Mouse (Mus musculus) T-helper 2 cell (primary cell): ENCODE data around the gene Cenpm.

Source experiments
- in situ Hi-C: fragments of 300-600 bp; cut with MboI, MseI; formaldehyde crosslinking; loops from one replicate; pipeline ENCODE4 v1.15.1; 2025; ENCODE audit warnings: high pct_unique_total_duplicates

The Cenpm gene

DNA sequence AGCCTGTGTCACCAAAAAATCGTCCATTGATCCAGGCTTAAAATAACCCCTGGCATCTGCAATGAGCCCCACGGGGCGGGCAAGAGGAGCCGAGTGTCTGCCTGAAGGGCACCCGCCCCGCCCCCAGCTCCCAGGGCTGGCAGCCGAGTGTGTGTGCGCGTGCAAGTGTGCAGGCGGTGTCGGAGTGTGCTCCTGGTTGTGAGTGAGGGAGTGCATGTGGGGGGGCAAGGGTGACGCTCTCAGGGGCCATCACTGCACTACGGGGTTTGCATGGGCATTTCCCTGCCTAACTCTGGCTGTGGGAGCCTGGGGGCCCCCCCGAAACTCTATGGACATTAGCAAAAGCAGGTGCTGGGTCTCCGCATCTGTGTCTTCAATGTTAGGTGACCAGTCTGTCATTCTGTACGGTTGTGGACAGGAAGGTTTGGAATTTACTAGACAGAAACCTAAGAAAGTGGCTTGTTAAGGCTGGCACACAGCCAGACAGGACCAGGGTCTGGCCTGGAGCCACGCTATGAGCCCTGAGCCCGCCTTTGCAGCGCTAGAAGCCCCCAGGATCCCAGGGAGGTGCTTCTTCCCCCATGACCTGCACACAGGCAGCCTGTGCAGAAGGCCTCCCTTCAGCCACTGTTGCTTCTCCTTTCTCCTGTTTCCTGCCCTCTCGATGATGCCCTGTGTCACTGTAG lies 28.3 kb downstream of the Cenpm start:
- in situ Hi-C loops = no loop called here

DNA sequence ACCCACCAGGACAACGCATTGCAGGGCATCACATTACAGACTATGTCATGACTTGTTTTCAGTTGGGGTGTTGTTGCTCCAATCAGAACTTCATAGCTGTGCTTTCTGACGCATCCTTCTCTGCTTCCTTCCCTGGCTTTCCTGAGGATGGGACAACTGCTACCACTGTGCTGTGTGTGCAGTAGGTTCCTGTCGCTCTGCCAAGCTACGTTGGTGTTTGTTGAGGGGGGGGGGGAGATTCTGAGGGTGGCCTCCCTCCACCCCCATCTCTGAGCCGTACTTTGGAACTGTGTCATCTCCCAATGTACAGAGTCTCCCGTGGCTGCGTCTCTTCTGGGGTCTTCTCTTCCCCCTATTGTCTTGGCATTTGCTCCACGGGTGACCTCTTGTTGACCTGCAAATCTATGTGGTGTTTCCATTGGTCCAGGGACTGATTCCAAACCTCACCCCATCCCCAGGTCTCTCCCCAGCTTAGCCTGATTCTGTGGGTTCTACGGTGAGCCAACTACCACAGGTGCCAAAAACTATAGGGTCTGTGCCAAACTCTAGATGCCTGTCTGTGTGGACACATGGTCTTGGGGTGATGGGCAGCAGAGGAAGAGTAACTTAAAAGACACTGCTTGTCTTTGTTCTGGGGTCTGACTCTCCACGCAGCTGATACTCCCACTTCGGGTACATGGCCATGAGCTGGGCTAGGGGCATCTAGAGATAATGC lies 29.1 kb downstream of the Cenpm start:
- in situ Hi-C loops = no loop called here

DNA sequence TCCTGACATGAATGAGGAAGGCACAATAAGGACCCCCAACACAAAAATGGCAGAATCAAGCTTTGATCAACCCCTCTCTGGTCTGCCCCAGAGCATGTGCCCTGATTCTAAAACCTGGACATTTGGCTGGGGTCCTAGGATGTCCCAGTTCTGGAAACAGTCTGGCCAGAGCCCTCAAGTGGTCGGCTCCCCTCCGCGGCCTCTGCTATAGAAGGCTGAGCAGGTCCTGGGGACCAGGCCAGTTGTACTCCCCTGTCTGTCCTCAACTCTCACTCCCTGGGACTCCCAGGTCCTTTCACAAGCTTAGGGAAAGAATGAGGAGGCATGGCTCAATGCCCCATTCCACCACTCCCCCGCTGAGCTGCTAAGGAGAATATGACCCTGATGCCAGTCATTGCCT lies 31.3 kb downstream of the Cenpm start:
- in situ Hi-C loops = no loop called here

GRCm38 (mm10) chr15:82212752-82213063 lies 31.8 kb downstream of the Cenpm start, which contains the start of gene Shisa8:
Shisa8 (minus strand) TSS chr15:82212815.
- in situ Hi-C loops = no loop called here

DNA sequence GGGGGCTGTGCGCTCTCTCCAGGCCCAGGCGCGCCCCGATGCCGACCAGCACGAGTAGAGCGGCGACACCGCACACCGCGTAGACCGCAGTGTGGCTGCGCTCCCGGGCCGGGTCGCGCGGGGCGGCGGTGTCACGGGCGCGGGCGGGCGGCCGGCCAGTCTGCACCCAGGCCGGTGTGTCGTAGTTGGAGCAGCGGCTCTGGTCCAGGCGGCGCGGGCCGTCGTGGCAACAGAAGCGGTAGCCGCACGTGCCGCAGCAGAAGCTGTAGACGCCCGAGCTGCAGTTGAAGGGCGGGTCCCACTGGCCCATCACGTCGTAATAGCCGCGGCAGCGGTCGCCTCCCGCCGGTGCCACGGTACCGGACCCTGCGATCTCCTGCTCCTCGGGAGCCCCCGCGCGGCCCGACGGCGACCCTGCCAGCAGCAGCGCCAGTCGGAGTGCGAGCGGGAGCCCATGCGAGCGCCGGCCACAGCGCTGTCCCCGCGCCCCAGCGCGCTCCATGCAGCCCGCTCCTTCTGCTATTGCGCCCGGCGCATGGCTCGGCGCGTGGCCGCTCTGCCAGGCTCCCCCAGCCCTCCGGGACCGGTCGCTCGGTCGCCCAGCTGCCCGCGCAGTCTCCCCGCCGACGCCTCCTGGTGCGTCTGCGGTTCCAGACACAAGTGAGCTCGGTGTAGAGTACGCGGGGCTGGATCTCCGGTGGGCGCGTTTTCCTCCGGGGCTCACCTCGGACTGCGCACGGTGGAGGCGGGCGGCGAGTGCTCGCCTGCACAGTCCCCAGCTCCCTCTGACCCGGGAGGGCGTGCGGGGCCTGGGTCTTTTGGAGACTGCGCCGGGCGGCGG lies 32.4 kb downstream of the Cenpm start:
- in situ Hi-C loops = no loop called here

GRCm38 (mm10) chr15:82211281-82211680 lies 33.3 kb downstream of the Cenpm start:
- in situ Hi-C loops = no loop called here

GRCm38 (mm10) chr15:82210801-82211200 lies 33.7 kb downstream of the Cenpm start:
- in situ Hi-C loops = no loop called here

DNA sequence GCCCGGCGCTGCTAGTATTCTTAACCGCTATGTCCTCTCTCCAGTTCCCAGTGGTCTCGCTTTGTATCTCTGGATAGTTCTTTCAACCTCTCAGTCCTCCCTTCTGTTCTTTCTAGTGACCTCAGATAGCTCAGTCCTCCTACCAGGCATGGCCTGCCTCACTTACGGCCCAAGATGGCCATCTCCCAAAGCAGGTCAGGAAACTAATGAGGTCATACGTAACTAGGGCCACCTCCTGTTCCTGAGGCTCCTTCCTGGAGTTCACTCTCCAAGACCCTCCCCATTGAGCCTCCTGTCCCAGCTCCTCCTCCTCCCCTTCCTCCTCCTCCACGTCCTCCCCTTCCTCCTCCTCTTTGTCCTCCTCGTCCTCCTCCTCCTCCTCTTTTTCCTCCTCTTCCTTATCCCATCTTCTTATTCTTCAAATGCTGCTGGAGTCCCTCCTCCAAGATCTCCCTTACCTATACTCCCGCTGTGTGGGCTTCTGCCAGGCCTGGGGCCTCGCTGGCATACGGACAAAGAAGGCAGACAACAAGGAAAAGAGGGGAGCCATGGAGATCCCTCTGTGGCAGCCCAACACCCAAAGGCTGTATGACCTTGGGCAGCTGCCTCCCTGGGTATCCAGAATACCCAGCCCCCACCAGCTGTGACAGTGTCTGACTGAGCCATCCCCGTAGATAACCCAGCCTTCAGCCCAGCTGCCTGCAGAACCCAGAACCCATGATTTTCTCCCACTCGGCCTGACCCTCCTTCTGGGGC lies 35.1 kb downstream of the Cenpm start:
- in situ Hi-C loops = no loop called here

DNA sequence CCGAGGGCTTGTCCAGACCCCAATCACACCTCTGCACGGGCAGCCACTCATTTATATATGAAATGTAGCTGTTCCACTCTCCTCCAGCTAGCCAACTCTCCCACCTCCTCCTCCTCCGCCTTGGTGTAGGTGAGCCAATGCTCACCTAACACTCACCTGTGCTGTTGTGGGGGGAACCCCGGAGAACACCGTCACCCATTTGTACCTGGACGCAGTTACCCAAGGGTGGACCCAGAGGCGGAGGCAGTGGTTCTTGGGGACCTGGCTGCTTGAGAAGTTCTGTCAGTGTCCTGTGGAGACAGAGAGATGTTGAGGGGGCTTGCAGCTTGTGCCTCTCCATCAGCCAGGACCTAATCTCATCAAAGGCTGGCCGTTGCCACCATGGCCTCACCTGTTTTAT lies 36.2 kb downstream of the Cenpm start:
- in situ Hi-C loops = no loop called here

GRCm38 (mm10) chr15:82207504-82208219 lies 36.9 kb downstream of the Cenpm start:
- in situ Hi-C loops = no loop called here

- in situ Hi-C loops = no loop called here
Observed at GRCm38 (mm10) chr15:82207105-82207459, 37.5 kb downstream of the Cenpm start.

DNA sequence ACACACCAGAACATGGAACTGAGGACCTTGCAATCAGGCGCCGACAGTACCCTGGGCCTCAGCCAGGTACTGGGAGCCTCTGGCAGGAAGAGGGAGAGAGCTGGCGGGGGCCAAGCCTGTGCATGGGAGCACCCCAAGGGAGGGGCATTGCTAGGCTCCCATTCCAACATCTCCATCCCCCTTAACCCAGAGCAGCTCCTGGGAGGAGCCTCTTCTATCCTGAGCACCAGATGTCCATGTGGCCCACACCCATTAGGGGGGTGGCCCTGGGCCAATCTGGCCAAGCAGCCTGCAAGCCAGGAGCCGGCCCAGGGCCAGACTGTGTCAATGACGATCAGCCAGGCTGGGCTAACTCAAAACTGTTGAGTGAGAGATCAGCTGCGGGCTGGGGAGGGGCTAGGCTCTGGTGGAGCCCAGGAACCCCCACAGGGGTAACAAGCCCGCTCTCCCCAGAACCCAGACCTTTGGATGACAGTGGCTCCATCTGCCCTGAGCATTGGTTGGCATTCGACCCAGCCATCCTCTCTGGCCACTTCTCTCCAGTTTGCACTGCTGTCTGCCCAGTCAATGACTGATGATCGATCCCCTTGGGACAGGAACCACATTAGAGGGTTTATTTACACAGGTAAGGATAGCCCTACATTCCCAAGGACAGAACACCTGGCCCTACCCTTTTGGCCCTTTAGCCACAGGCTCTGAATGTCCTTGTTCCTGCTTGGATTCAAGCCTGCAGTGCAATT lies 38.0 kb downstream of the Cenpm start:
- in situ Hi-C loops = no loop called here

DNA sequence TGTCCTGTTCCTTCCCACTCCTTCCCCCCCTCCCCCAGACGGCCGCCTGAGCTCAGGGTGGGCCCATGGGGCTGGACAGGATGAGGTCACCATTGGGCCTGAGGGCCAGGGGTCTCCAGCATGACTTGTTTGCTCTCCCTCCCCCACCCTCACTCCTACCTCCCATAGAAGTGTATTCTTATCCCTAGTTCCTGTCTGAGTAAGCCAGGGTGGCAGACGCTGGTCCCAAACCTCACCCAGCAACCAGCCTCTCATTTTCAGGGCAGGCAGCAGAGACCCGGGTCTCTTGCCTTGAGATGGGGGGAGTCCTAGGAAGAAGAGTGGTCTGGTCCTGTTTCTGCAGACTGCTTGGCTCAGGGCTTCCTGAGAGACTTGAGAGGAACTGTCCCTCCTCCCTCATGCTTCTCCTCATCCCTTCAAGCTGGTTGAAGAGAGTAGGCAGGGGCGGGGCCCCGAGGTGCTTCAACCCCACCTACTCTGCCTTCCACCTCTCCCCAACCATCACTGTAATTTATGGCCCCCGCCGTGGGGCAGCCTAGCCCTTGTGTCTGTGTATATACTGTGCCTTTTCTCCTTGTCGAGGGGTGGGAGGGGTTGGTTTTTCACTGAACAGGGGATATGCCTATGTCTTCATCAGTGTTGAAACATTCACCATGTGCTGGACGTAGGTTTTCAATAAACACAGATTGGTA lies 39.7 kb downstream of the Cenpm start:
- in situ Hi-C loops = no loop called here

GRCm38 (mm10) chr15:82203611-82204351 lies 40.8 kb downstream of the Cenpm start:
- in situ Hi-C loops = no loop called here

DNA sequence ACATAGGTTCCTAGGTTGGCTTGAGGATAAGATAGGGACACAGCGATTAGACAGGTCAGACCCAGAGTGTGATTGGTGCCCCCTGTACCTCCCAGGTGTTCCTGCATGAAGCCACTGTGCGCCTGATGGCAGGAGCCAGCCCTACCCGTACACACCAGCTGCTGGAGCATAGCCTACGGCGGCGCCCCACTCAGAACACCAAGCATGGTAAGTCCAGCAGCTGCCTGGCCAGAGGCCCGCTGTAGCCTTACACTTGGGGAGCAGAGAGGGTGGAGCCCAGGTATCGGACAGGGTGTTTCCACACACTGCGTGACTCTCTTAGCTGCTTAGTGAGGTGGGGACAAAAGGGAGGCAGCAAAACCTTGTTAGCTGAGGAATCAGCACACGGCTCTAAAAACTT lies 41.5 kb downstream of the Cenpm start:
- in situ Hi-C loops = no loop called here

DNA sequence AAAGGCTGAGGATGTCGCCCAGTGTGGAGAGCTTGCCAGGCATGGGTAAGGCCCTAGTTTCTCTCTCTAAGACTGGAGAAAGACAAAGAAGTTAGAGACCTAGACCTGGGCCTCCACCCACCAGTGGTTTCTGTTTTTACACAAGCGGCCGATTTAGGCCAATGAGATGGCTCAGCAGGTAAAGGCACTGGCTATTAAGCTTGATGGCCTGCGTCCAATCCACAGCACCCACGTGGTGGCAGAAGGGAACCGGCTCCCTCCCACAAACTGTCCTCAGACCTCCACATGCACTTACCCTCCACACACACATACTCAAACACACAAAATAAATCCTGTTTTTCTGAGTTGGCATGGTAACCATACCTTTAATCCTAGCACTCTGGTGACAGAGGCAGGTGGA lies 42.5 kb downstream of the Cenpm start:
- in situ Hi-C loops = no loop called here

DNA sequence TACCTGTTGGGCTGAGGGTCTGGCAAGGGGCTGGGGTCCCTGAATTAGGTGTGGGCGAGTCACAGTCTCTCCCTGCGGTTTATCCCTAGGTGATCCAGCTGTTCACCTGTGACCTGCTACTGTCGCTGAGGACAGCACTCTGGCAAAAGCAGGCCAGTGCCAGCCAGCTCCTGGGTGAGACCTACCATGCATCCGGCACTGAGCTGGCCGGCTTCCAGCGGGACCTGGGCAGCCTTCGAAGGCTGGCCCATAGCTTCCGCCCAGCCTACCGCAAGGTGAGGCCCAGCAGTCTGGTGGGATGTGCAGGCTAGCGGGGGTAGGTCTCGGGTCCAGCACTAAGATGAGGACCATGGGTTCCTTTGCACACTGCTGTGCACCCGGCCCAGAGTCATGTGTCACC lies 45.0 kb downstream of the Cenpm start:
- in situ Hi-C loops = no loop called here

- in situ Hi-C loops = no loop called here
Observed at GRCm38 (mm10) chr15:82198342-82198741, 46.2 kb downstream of the Cenpm start.

DNA sequence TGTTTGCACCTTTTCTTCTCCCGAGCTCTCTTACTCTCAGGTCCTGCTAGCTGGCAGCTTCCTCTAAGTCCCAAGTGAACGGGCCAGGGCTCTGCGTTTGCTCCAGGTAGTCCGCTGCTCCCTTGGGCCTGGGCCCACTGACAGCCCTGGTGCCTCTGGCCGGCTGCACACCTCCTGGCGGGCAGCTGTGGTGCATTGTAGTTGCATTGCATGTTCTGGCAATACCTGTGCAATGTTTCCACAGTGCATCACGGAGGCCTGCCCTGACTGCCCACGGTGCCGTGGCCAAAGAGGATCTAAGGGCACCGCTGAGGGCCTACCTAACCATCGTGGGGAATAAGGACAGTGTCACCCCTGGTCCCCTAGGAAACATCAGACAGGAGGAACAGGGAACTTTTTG lies 46.6 kb downstream of the Cenpm start:
- in situ Hi-C loops = no loop called here
